24 mouse cellular contexts compared by ENCODE assay signal in genomic region chr11:16296521-16296920, GRCm38 (mm10). TPM values are rescaled to one million over a fixed set of nuclear protein-coding genes. Genes with fewer than 3 reads are reported as not detected.
"Had no signal": no experiment of that assay in that cellular context is flagged by ENCODE, and none has a peak within 500 bp of the region (broad histone marks: within the 10 kb centered on the region; RNA-seq: fewer than 3 reads in every experiment).

No protein-coding gene starts in this region.

- H3K9ac ChIP-seq: forebrain, postnatal 0 days; heart, embryonic 13.5 days; heart, embryonic 15.5 days; hindbrain, embryonic 13.5 days; hindbrain, embryonic 15.5 days; limb, embryonic 13.5 days; limb, embryonic 15.5 days; liver, embryonic 12.5 days; liver, embryonic 14.5 days had no signal

- H3K36me3 ChIP-seq: heart, embryonic 13.5 days; heart, embryonic 15.5 days; hindbrain, embryonic 13.5 days; hindbrain, embryonic 15.5 days; limb, embryonic 13.5 days; limb, embryonic 15.5 days; liver, embryonic 12.5 days had no signal

- H3K9me3 ChIP-seq: heart, embryonic 13.5 days; heart, embryonic 15.5 days; hindbrain, embryonic 13.5 days; hindbrain, embryonic 15.5 days; limb, embryonic 13.5 days; limb, embryonic 15.5 days; liver, embryonic 12.5 days had no signal

- ATAC-seq: forebrain, postnatal 0 days; hindbrain, postnatal 0 days; intestine, embryonic 16.5 days; liver, embryonic 12.5 days had no signal

- H3K27me3 ChIP-seq: heart, embryonic 13.5 days; heart, embryonic 15.5 days; hindbrain, embryonic 13.5 days; hindbrain, embryonic 15.5 days; limb, embryonic 13.5 days; limb, embryonic 15.5 days; liver, embryonic 12.5 days had no signal

- H3K4me1 ChIP-seq: heart, embryonic 13.5 days; heart, embryonic 15.5 days; limb, embryonic 13.5 days; limb, embryonic 15.5 days; liver, embryonic 12.5 days had no signal

- DNase-seq: forebrain, postnatal 0 days; gastrocnemius, postnatal 14 days; gastrocnemius, postnatal 36 days; heart, adult 11 months; heart, adult 2 months; heart, postnatal 14 days; heart, postnatal 36 days; kidney, adult 18-20 months; layer of hippocampus, adult 9-11 months; layer of hippocampus, postnatal 36 days; left cerebral cortex, postnatal 4 days had no signal

- H3K4me3 ChIP-seq: heart, adult 2 months; heart, embryonic 13.5 days; heart, embryonic 15.5 days; hindbrain, embryonic 13.5 days; hindbrain, embryonic 15.5 days; limb, embryonic 13.5 days; limb, embryonic 15.5 days; liver, embryonic 12.5 days had no signal

- H3K27ac ChIP-seq: heart, adult 2 months; heart, embryonic 13.5 days; heart, embryonic 15.5 days; hindbrain, embryonic 13.5 days; hindbrain, embryonic 15.5 days; hindbrain, postnatal 0 days; kidney, postnatal 0 days; limb, embryonic 13.5 days; limb, embryonic 15.5 days; liver, embryonic 12.5 days; liver, embryonic 14.5 days had no signal

- H3K4me2 ChIP-seq: heart, embryonic 11.5 days; heart, embryonic 13.5 days; heart, embryonic 15.5 days; hindbrain, embryonic 13.5 days; hindbrain, embryonic 15.5 days; limb, embryonic 13.5 days; limb, embryonic 15.5 days; liver, embryonic 12.5 days had no signal

RNA-seq across cellular contexts. Expression of gene Vstm2a, which starts 39.0 kb away (rescaled TPM):
- polyA plus RNA-seq: heart, adult 2 months; large intestine, adult 2 months had no signal
